Mouse (Mus musculus): ENCODE data around the gene Rnf169.

The Rnf169 gene

GRCm38 (mm10) chr7:99980132-99980591 is at the start of gene Rnf169:
Gene Rnf169 (minus strand): TSS chr7:99980448.
- DNase-seq (ENCODE audit: low read depth, low spot score): peak; percentile 91

- peak; percentile 65 for DNase-seq (ENCODE audit: low read depth, low spot score)
These were observed 49.1 kb upstream of the Rnf169 start for GRCm38 (mm10) chr7:100029307-100029706.

GRCm38 (mm10) chr7:100027353-100027752 is 47.1 kb upstream of the Rnf169 start:
- DNase-seq (ENCODE audit: low read depth, low spot score): no peak

GRCm38 (mm10) chr7:100017056-100017455 is 36.8 kb upstream of the Rnf169 start:
- DNase-seq (ENCODE audit: low read depth, low spot score): no peak

- DNase-seq (ENCODE audit: low read depth, low spot score): no peak
These were observed 33.9 kb upstream of the Rnf169 start for GRCm38 (mm10) chr7:100014123-100014600.

GRCm38 (mm10) chr7:100012515-100012914 is 32.3 kb upstream of the Rnf169 start:
- no peak for DNase-seq (ENCODE audit: low read depth, low spot score)

GRCm38 (mm10) chr7:100012085-100012484 is 31.8 kb upstream of the Rnf169 start:
- DNase-seq (ENCODE audit: low read depth, low spot score): no peak

- no peak for DNase-seq (ENCODE audit: low read depth, low spot score)
These were observed 30.5 kb upstream of the Rnf169 start for GRCm38 (mm10) chr7:100010711-100011110.

- DNase-seq (ENCODE audit: low read depth, low spot score): peak; percentile 85
These were observed 29.4 kb upstream of the Rnf169 start for GRCm38 (mm10) chr7:100009640-100010039.

- DNase-seq (ENCODE audit: low read depth, low spot score): no peak
These were observed 28.5 kb upstream of the Rnf169 start for GRCm38 (mm10) chr7:100008765-100009164.

GRCm38 (mm10) chr7:100006411-100006810 is 26.2 kb upstream of the Rnf169 start:
- DNase-seq (ENCODE audit: low read depth, low spot score): no peak

GRCm38 (mm10) chr7:100005790-100006189 is 25.5 kb upstream of the Rnf169 start, which contains the start of gene Chrdl2:
Gene Chrdl2 (plus strand): TSS chr7:100006172.
- DNase-seq (ENCODE audit: low read depth, low spot score): peak; percentile 62

GRCm38 (mm10) chr7:100003781-100004180 is 23.5 kb upstream of the Rnf169 start:
- DNase-seq (ENCODE audit: low read depth, low spot score): no peak

GRCm38 (mm10) chr7:99998668-99999067 is 18.4 kb upstream of the Rnf169 start:
- DNase-seq (ENCODE audit: low read depth, low spot score): no peak

GRCm38 (mm10) chr7:99995186-99995585 is 14.9 kb upstream of the Rnf169 start:
- DNase-seq (ENCODE audit: low read depth, low spot score): no peak

GRCm38 (mm10) chr7:99993159-99993558 is 12.9 kb upstream of the Rnf169 start:
- DNase-seq (ENCODE audit: low read depth, low spot score): no peak

GRCm38 (mm10) chr7:99990990-99991707 is 10.9 kb upstream of the Rnf169 start:
- no peak for DNase-seq (ENCODE audit: low read depth, low spot score)

GRCm38 (mm10) chr7:99989844-99990760 is 9.9 kb upstream of the Rnf169 start:
- no peak for DNase-seq (ENCODE audit: low read depth, low spot score)

GRCm38 (mm10) chr7:99988725-99989124 is 8.5 kb upstream of the Rnf169 start:
- DNase-seq (ENCODE audit: low read depth, low spot score): peak; percentile 79

- DNase-seq (ENCODE audit: low read depth, low spot score): no peak
These were observed 2.3 kb upstream of the Rnf169 start for GRCm38 (mm10) chr7:99982256-99983242.

GRCm38 (mm10) chr7:99981311-99981710 is 1.1 kb upstream of the Rnf169 start:
- no peak for DNase-seq (ENCODE audit: low read depth, low spot score)

Measured in mesoderm, embryonic 11.5 days (tissue).